Mouse (Mus musculus): ENCODE data around the gene Gm28308.

DNA sequence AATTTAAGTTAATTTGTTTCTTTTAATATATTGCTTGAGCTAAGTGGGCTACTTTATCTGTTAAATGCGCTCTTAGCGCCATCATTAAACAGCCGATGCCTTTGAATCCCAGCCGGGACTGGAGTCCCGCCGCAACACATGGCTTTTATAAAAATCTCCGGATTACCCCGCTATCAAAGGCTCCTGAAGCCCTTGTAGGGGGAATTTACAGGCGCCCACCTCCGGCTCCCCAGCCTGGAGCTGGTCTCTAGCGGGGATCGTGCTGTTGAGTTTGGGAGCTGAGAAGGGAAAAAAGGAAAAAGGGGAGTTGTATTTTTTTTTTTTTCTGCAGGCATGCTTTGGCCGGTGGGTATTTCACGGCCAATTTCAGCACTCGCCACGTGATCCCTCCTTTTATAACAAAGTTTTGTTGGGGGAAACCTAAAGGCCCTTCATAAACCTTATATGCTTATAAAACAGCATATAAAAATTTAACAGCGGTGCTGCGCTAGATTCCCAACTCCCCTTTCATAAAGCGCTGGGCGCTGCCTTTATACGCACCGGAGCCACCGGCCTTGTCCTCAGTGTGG, 31.4 kb upstream of the Gm28308 start:
- TF ChIP-seq TAL1 (IDR thresholded peaks at IDR 0.05; ENCODE audit: low read length) (no peak), GATA1 (IDR thresholded peaks at IDR 0.05; ENCODE audit: low read length) (no peak)
